Mouse (Mus musculus): ENCODE results near the gene Oxct2b.
A peak's percentile ranks its signal among the peaks of the same experiment; 100 is the strongest.
"Not testable (repeated sequence)": the region's sequence is repeated elsewhere in the genome, so short reads cannot be mapped to it uniquely, and the experiment has no call there.

Gene Oxct2b

GRCm38 (mm10) chr4:123105451-123105790, 10.6 kb upstream of the Oxct2b start:
- H3K27me3 ChIP-seq (ENCODE audit: control insufficient read depth, insufficient read depth, low read length, poor library complexity, severe bottlenecking) = 0 out of 2 replicates have a peak, but pooled peaks cover 1% of the 10 kb centered on the region
- no peaks in the 10 kb centered on the region for H3K36me3 ChIP-seq (ENCODE audit: control insufficient read depth, insufficient read depth, low read length, poor library complexity, severe bottlenecking)
- no peak for DNase-seq (ENCODE audit: low read depth, low spot score)

GRCm38 (mm10) chr4:123105929-123106328, 10.1 kb upstream of the Oxct2b start:
- not testable (repeated sequence) for H3K27me3 ChIP-seq (ENCODE audit: control insufficient read depth, insufficient read depth, low read length, poor library complexity, severe bottlenecking); H3K36me3 ChIP-seq (ENCODE audit: control insufficient read depth, insufficient read depth, low read length, poor library complexity, severe bottlenecking); DNase-seq (ENCODE audit: low read depth, low spot score)

GRCm38 (mm10) chr4:123106864-123107263, 9.2 kb upstream of the Oxct2b start:
- no peak for DNase-seq (ENCODE audit: low read depth, low spot score)
- H3K36me3 ChIP-seq (ENCODE audit: control insufficient read depth, insufficient read depth, low read length, poor library complexity, severe bottlenecking) = no peaks in the 10 kb centered on the region

GRCm38 (mm10) chr4:123108056-123108455, 8.0 kb upstream of the Oxct2b start:
- 0 out of 2 replicates have a peak, but pooled peaks cover 1% of the 10 kb centered on the region for H3K27me3 ChIP-seq (ENCODE audit: control insufficient read depth, insufficient read depth, low read length, poor library complexity, severe bottlenecking)
- DNase-seq (ENCODE audit: low read depth, low spot score) = no peak
- H3K36me3 ChIP-seq (ENCODE audit: control insufficient read depth, insufficient read depth, low read length, poor library complexity, severe bottlenecking) = no peaks in the 10 kb centered on the region

More at GRCm38 (mm10) chr4:123106864-123107263, 9.2 kb upstream of the Oxct2b start:
- H3K27me3 ChIP-seq (ENCODE audit: control insufficient read depth, insufficient read depth, low read length, poor library complexity, severe bottlenecking) = 0 out of 2 replicates have a peak, but pooled peaks cover 1% of the 10 kb centered on the region

DNA sequence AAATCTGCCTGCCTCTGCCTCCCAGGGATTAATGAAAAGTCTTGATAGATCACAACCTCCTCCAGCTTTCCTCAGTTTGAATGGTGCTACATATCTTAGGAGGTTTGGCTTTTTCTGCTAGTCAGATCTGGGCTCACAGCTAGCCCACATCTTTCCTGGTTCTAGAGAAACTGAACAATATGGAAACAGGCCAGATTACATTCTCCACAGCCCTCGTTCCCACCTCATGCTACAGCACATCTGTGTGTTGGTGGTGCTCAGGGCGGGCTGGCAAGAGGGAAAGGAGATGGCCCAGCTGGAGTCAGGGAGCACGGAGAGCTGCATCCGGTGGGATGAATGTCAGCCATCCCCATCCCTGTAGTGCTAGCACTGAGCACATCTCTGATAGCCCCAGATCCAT, 5.3 kb upstream of the Oxct2b start:
- no peak for DNase-seq (ENCODE audit: low read depth, low spot score)
- H3K27me3 ChIP-seq (ENCODE audit: control insufficient read depth, insufficient read depth, low read length, poor library complexity, severe bottlenecking) = 0 out of 2 replicates have a peak, but pooled peaks cover 1% of the 10 kb centered on the region
- H3K36me3 ChIP-seq (ENCODE audit: control insufficient read depth, insufficient read depth, low read length, poor library complexity, severe bottlenecking) = no peaks in the 10 kb centered on the region

GRCm38 (mm10) chr4:123111275-123111983, 4.6 kb upstream of the Oxct2b start:
- H3K36me3 ChIP-seq (ENCODE audit: control insufficient read depth, insufficient read depth, low read length, poor library complexity, severe bottlenecking); H3K27me3 ChIP-seq (ENCODE audit: control insufficient read depth, insufficient read depth, low read length, poor library complexity, severe bottlenecking); DNase-seq (ENCODE audit: low read depth, low spot score): not testable (repeated sequence)

DNA sequence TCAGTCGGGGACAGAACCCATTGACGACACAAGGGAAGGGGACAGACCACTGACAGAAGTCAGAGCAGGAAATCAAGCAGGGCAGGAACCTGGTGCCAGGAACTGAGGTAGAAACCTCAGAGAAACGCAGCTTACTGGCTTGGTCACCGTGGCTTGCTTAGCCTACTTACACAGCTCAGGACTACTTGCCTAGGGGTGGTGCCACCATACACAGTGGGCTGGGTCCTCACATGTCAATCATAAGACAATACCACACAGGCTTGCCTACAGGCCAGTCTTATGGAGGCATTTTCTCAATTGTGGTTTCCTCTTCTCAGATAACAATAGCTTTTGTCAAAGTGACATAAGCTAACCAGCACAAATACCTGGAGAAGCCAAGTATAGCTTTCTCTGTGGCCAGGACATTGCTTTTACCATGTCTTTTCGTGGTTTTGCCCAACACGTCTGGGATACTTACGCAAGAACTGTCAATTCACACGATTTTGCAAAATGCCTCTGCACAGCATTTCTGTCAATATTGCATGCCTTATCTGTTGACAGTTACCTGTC, 3.8 kb upstream of the Oxct2b start:
- Histone ChIP-seq H3K36me3 (ENCODE audit: control insufficient read depth, insufficient read depth, low read length, poor library complexity, severe bottlenecking) (no peaks in the 10 kb centered on the region), H3K27me3 (ENCODE audit: control insufficient read depth, insufficient read depth, low read length, poor library complexity, severe bottlenecking) (no peaks in the 10 kb centered on the region)
- DNase-seq (ENCODE audit: low read depth, low spot score) = no peak

- H3K36me3 ChIP-seq (ENCODE audit: control insufficient read depth, insufficient read depth, low read length, poor library complexity, severe bottlenecking); H3K27me3 ChIP-seq (ENCODE audit: control insufficient read depth, insufficient read depth, low read length, poor library complexity, severe bottlenecking): not testable (repeated sequence)
These were observed 1.4 kb upstream of the Oxct2b start for GRCm38 (mm10) chr4:123114651-123115050.

DNA sequence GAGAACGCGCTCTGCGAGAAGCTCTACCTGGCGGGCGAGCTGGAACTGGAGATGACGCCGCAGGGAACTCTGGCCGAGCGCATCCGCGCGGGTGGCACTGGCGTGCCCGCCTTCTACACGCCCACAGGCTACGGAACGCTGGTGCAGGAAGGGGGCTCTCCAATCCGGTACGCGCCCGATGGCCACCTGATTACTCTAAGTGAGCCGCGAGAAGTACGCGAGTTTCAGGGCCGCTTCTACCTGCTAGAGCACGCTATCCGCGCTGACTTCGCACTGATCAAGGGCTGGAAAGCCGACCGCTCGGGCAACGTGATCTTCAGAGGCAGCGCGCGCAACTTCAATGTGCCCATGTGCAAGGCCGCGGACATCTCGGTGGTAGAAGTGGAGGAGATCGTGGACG, 574 bp downstream of the Oxct2b start:
- not testable (repeated sequence) for DNase-seq (ENCODE audit: low read depth, low spot score); H3K27me3 ChIP-seq (ENCODE audit: control insufficient read depth, insufficient read depth, low read length, poor library complexity, severe bottlenecking); H3K36me3 ChIP-seq (ENCODE audit: control insufficient read depth, insufficient read depth, low read length, poor library complexity, severe bottlenecking)

More at GRCm38 (mm10) chr4:123114651-123115050, 1.4 kb upstream of the Oxct2b start:
- not testable (repeated sequence) for DNase-seq (ENCODE audit: low read depth, low spot score)

GRCm38 (mm10) chr4:123121286-123121685, 5.2 kb downstream of the Oxct2b start:
- H3K27me3 ChIP-seq (ENCODE audit: control insufficient read depth, insufficient read depth, low read length, poor library complexity, severe bottlenecking) = no peaks in the 10 kb centered on the region
- no peak for DNase-seq (ENCODE audit: low read depth, low spot score)
- H3K36me3 ChIP-seq (ENCODE audit: control insufficient read depth, insufficient read depth, low read length, poor library complexity, severe bottlenecking) = no peaks in the 10 kb centered on the region

- peaks cover 7% of the 10 kb centered on the region; the same call in 1 of the 2 replicates for H3K36me3 ChIP-seq (ENCODE audit: control insufficient read depth, insufficient read depth, low read length, poor library complexity, severe bottlenecking)
- DNase-seq (ENCODE audit: low read depth, low spot score) = no peak
These were observed 10.6 kb downstream of the Oxct2b start for GRCm38 (mm10) chr4:123126626-123127025.

GRCm38 (mm10) chr4:123127051-123127450, 11.0 kb downstream of the Oxct2b start:
- H3K36me3 ChIP-seq (ENCODE audit: control insufficient read depth, insufficient read depth, low read length, poor library complexity, severe bottlenecking) = peaks cover 9% of the 10 kb centered on the region
- H3K27me3 ChIP-seq (ENCODE audit: control insufficient read depth, insufficient read depth, low read length, poor library complexity, severe bottlenecking) = no peaks in the 10 kb centered on the region; the same call in 1 of the 2 replicates
- DNase-seq (ENCODE audit: low read depth, low spot score) = no peak

More at GRCm38 (mm10) chr4:123126626-123127025, 10.6 kb downstream of the Oxct2b start:
- H3K27me3 ChIP-seq (ENCODE audit: control insufficient read depth, insufficient read depth, low read length, poor library complexity, severe bottlenecking) = no peaks in the 10 kb centered on the region

DNA sequence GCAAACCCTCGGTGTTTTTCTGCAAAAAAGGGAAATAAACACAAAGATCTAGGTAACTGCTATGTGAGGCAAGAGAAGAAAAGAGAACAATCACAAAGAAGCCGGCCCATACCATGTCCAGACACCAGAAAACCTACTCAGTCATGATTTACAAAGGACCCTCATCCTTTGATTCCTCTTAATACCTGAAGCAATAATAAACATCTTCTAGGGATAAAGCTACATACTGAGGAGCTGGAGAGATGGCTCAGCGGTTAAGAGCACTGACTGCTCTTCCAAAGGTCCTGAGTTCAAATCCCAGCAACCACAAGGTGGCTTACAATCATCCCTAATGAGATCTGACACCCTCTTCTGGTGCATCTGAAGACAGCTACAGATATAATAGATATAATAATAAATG, 21.5 kb downstream of the Oxct2b start:
- no peak for DNase-seq (ENCODE audit: low read depth, low spot score)

DNA sequence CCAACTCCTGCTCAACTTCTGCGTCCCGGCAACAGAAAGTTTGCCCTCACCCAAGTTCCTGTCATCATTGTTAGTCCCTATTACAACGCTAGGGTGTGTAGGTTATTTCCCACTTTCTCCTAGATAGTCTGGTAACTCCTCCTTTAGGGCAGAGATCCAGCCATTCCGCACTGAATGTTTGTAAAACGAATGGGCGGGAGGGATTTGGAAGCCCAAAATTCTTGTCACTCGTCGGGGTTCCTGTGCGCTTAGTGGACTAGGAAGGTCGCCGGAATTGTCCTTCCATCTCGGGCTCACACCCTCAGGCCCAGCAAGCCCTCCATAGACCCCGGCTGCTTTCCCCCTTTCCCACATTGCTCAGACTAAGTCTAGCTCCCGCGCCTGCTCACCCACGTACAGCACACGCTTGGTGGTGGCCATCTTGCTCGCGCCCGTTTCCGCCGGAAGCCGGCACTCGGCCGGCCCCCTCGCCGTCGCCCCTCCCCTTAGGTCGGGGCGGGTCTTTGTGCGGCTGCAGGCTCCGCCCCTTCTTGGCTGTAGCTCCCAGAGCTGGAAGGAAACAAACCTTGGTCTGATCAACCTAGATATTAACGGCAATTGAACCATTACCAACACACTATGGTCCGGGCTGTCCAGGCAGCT, 23.6 kb downstream of the Oxct2b start, which contains the start of gene Ppie:
Gene Ppie, minus strand, starts transcription at position 439 of the 642 bp plus-strand sequence.
- DNase-seq (ENCODE audit: low read depth, low spot score) = peak; percentile 90
- Histone ChIP-seq H3K27me3 (ENCODE audit: control insufficient read depth, insufficient read depth, low read length, poor library complexity, severe bottlenecking) (no peaks in the 10 kb centered on the region), H3K36me3 (ENCODE audit: control insufficient read depth, insufficient read depth, low read length, poor library complexity, severe bottlenecking) (no peaks in the 10 kb centered on the region; the same call in 1 of the 2 replicates)

More for the DNA sequence above, 21.5 kb downstream of the Oxct2b start:
- Histone ChIP-seq H3K27me3 (ENCODE audit: control insufficient read depth, insufficient read depth, low read length, poor library complexity, severe bottlenecking) (no peaks in the 10 kb centered on the region), H3K36me3 (ENCODE audit: control insufficient read depth, insufficient read depth, low read length, poor library complexity, severe bottlenecking) (peaks cover 3% of the 10 kb centered on the region)

Data from splenic B cell, adult 2 months (primary cell).